Mouse (Mus musculus) liver, adult 2 months (tissue): ENCODE measurements around the gene Nfkbie. TPM values are rescaled to one million over a fixed set of nuclear protein-coding genes. Genes with fewer than 3 reads are reported as not detected.

Source experiments
- DNase-seq: peaks from one replicate; pipeline ENCODE4 v3.0.0-alpha.2; 2011; ENCODE audit warnings: low read depth, low spot score; ENCODE audit errors: extremely low read depth
- H3K27ac ChIP-seq: fragments of 200-500 bp; replicated peaks from 2 replicates; pipeline ENCODE4 v1.5.1; 2012; ENCODE audit warnings: low read depth, mild to moderate bottlenecking, control low read depth, inconsistent platforms, low read length; ENCODE audit not compliant: insufficient read depth
- H3K27me3 ChIP-seq: fragments of 200-500 bp; 2 replicates; pipeline ENCODE4 v1.6.1; 2012; ENCODE audit warnings: mild to moderate bottlenecking, moderate library complexity, low read length, inconsistent platforms; ENCODE audit not compliant: control insufficient read depth, insufficient read depth
- H3K36me3 ChIP-seq: fragments of 200-500 bp; 2 replicates; pipeline ENCODE4 v1.6.1; 2012; ENCODE audit warnings: low read length, inconsistent platforms; ENCODE audit not compliant: control insufficient read depth, insufficient read depth
- H3K4me1 ChIP-seq: fragments of 200-500 bp; 2 replicates; pipeline ENCODE4 v1.6.1; 2011; ENCODE audit warnings: low read length; ENCODE audit not compliant: control insufficient read depth, insufficient read depth
- H3K4me3 ChIP-seq: fragments of 200-500 bp; 2 replicates; pipeline ENCODE4 v1.5.1; 2011; ENCODE audit warnings: low read depth, mild to moderate bottlenecking, control low read depth, low read length, moderate library complexity; ENCODE audit not compliant: insufficient read depth
- H3K79me2 ChIP-seq: fragments of 200-500 bp; 2 replicates; pipeline ENCODE4 v1.6.1; 2012; ENCODE audit warnings: inconsistent platforms, mild to moderate bottlenecking, low read length, moderate library complexity; ENCODE audit not compliant: control insufficient read depth, insufficient read depth
- H3K9ac ChIP-seq: fragments of 200-500 bp; 2 replicates; pipeline ENCODE4 v1.6.1; 2012; ENCODE audit warnings: low read depth, mild to moderate bottlenecking, control low read depth, inconsistent platforms, low read length
- CTCF ChIP-seq: fragments of 200-500 bp; IDR thresholded peaks from 2 replicates; pipeline ENCODE4 v1.5.1; 2011; ENCODE audit warnings: low read depth, low read length, control low read depth
- POLR2A ChIP-seq: fragments of 200-500 bp; IDR thresholded peaks from 2 replicates; pipeline ENCODE4 v1.6.1; 2011; ENCODE audit warnings: low read length, control low read depth; ENCODE audit not compliant: insufficient read depth; ENCODE audit errors: extremely low read depth
- WGBS: fragments of 180-500 bp; shearing (Covaris S2); methylation state at CpG from one replicate; pipeline ENCODE4 v1.1.7; 2018; 5-methylcytosine and 5-hydroxymethylcytosine counted together
- polyA plus RNA-seq: library from polyadenylated mRNA; depleted of rRNA; stranded (reverse); fragments of >200 nt; gene quantifications from 2 replicates; pipeline ENCODE4 v1.2.3, GENCODE M21; 2012
- total RNA-seq: library from RNA; depleted of rRNA; stranded (reverse); fragments of >200 nt; gene quantifications from 2 replicates; pipeline ENCODE4 v1.2.3, GENCODE M21; 2014

Nfkbie gene
- total and polyA plus RNA-seq, 2 experiments = 1.6 to 3.0 TPM

GRCm38 (mm10) chr17:45596631-45597396 lies 41.3 kb downstream of the Nfkbie start:
- peak; percentile 90 for DNase-seq
- H3K4me3 ChIP-seq = peak overlapping the region; percentile 5
- H3K27ac ChIP-seq = peak overlapping the region; percentile 99
- H3K36me3 ChIP-seq = no peaks in the 10 kb centered on the region
- WGBS = 11% methylated on average over 11 of the region's 11 CpGs
- peak overlapping the region; percentile 95 for H3K9ac ChIP-seq
- peaks cover 18% of the 10 kb centered on the region for H3K4me1 ChIP-seq
- H3K79me2 ChIP-seq = peaks cover 21% of the 10 kb centered on the region; the same call in 1 of the 2 replicates
- TF ChIP-seq POLR2A (0 out of 2 replicates have a peak, but pooled peaks have one; percentile 33), CTCF (peak; percentile 84)
- no peaks in the 10 kb centered on the region for H3K27me3 ChIP-seq

- WGBS = 6% methylated on average over 3 of the region's 3 CpGs
- peaks cover 18% of the 10 kb centered on the region for H3K4me1 ChIP-seq
- peak; percentile 81 for DNase-seq
Measured at GRCm38 (mm10) chr17:45597787-45598186, 42.3 kb downstream of the Nfkbie start.

GRCm38 (mm10) chr17:45598376-45598775 lies 42.9 kb downstream of the Nfkbie start:
- Histone ChIP-seq H3K9ac (peak overlapping the region; percentile 70), H3K27me3 (no peaks in the 10 kb centered on the region), H3K4me3 (peak overlapping the region; percentile 29; the same call in 1 of the 2 replicates), H3K36me3 (no peaks in the 10 kb centered on the region), H3K79me2 (peaks cover 9% of the 10 kb centered on the region; the same call in 1 of the 2 replicates), H3K4me1 (peaks cover 15% of the 10 kb centered on the region), H3K27ac (peak overlapping the region; percentile 100)
- DNase-seq = peak; percentile 99
- 18% methylated on average over 2 of the region's 2 CpGs for WGBS
- TF ChIP-seq CTCF (no peak), POLR2A (no peak)

More at GRCm38 (mm10) chr17:45597787-45598186, 42.3 kb downstream of the Nfkbie start:
- TF ChIP-seq POLR2A (no peak), CTCF (no peak)
- Histone ChIP-seq H3K27me3 (no peaks in the 10 kb centered on the region), H3K27ac (peak overlapping the region; percentile 100), H3K9ac (peak overlapping the region; percentile 33; the same call in 1 of the 2 replicates), H3K36me3 (no peaks in the 10 kb centered on the region), H3K4me3 (no peak overlapping the region), H3K79me2 (peaks cover 14% of the 10 kb centered on the region; the same call in 1 of the 2 replicates)

- Histone ChIP-seq H3K79me2 (peaks cover 8% of the 10 kb centered on the region; the same call in 1 of the 2 replicates), H3K9ac (peak overlapping the region; percentile 86), H3K4me3 (peak overlapping the region; percentile 78), H3K4me1 (peaks cover 15% of the 10 kb centered on the region), H3K27ac (peak overlapping the region; percentile 100), H3K36me3 (no peaks in the 10 kb centered on the region), H3K27me3 (no peaks in the 10 kb centered on the region)
- peak; percentile 96 for DNase-seq
- 6% methylated on average over 3 of the region's 3 CpGs for WGBS
- TF ChIP-seq POLR2A (no peak), CTCF (no peak)
Measured at GRCm38 (mm10) chr17:45598891-45599290, 43.4 kb downstream of the Nfkbie start.

- Histone ChIP-seq H3K9ac (peak within 1 kb of the TSS; percentile 86), H3K4me1 (peaks cover 12% of the 10 kb centered on the region), H3K36me3 (no peaks in the 10 kb centered on the region), H3K79me2 (peaks cover 5% of the 10 kb centered on the region; the same call in 1 of the 2 replicates), H3K4me3 (peak within 1 kb of the TSS; percentile 78), H3K27me3 (no peaks in the 10 kb centered on the region), H3K27ac (peak within 1 kb of the TSS; percentile 100)
- 16% methylated on average over 32 of the region's 32 CpGs for WGBS
- DNase-seq = peak; percentile 89
- TF ChIP-seq CTCF (no peak), POLR2A (peak; percentile 64; the same call in 1 of the 2 replicates)
Measured at GRCm38 (mm10) chr17:45599446-45600242, 44.1 kb downstream of the Nfkbie start, which contains the start of gene Slc29a1. Gene Slc29a1 (minus strand): TSS chr17:45599606.
